Mouse (Mus musculus): ENCODE results near the gene Prrg4.

DNA sequence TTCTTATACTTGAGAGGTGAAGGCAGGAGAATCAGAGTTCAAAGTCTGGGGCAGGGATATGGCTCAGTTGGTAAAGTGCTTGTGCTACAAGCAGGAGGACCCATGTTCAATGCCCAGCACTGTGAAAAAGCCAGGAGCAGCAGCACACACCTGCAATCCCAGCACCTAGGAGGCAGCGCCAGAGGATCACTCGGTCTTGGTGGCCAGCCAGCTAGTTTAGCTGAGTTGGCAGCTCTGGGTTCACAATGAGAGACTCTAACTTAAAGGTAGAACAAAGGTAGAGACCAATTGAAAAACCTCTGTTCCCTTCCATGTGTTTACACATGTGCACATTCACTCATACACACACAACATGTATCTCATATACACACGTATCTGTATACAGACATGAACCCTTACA is 19.4 kb upstream of the Prrg4 start:
- TF ChIP-seq CTCF (conservative IDR thresholded peaks at IDR 0.05; ENCODE audit: insufficient read depth, insufficient read length, low read depth, low read length) (no peak), POLR2A (IDR thresholded peaks at IDR 0.05; ENCODE audit: low read depth, low read length) (no peak)

Measured in kidney, adult 2 months (tissue).